Mouse (Mus musculus): ENCODE results near the gene Smndc1.

Smndc1 gene

GRCm38 (mm10) chr19:53345766-53346165 is 44.6 kb downstream of the Smndc1 start:
- CTCF ChIA-PET = no interaction called here

GRCm38 (mm10) chr19:53344062-53344461 is 46.3 kb downstream of the Smndc1 start:
- CTCF ChIA-PET = no interaction called here

- CTCF ChIA-PET = no interaction called here
These were observed 47.0 kb downstream of the Smndc1 start for GRCm38 (mm10) chr19:53343174-53343881.

GRCm38 (mm10) chr19:53340423-53340822 is 50.0 kb downstream of the Smndc1 start:
- CTCF ChIA-PET = no interaction called here

- CTCF ChIA-PET = no interaction called here
These were observed 55.1 kb downstream of the Smndc1 start for GRCm38 (mm10) chr19:53335241-53335640.

- CTCF ChIA-PET = no interaction called here
These were observed 56.6 kb downstream of the Smndc1 start for GRCm38 (mm10) chr19:53333730-53334129.

- CTCF ChIA-PET = interaction anchor here (0.6 kb wide), 1 partner anchor 221 kb away, joined by 3 read pairs; no protein-coding TSS in a partner anchor
These were observed 58.4 kb downstream of the Smndc1 start for GRCm38 (mm10) chr19:53331882-53332500.

GRCm38 (mm10) chr19:53329992-53330381 is 60.4 kb downstream of the Smndc1 start:
- CTCF ChIA-PET = interaction anchor here (0.5 kb wide), 1 partner anchor 66 kb away, joined by 7 read pairs; no protein-coding TSS in a partner anchor

Data from spleen, embryonic (tissue).